Mouse (Mus musculus) ovary, postnatal 10 days (tissue): ENCODE results near the gene Lrrc25.
A peak's percentile ranks its signal among the peaks of the same experiment; 100 is the strongest.

Experiments
- DNase-seq: peaks from one replicate; pipeline ENCODE4 v3.0.0; 2022; ENCODE audit warnings: low spot score

Gene Lrrc25

GRCm38 (mm10) chr8:70648164-70648442, 32.1 kb downstream of the Lrrc25 start:
- DNase-seq: no peak

GRCm38 (mm10) chr8:70648921-70649320, 33.0 kb downstream of the Lrrc25 start:
- DNase-seq: no peak

GRCm38 (mm10) chr8:70649324-70649723, 33.4 kb downstream of the Lrrc25 start:
- no peak for DNase-seq

- DNase-seq: no peak
Measured at GRCm38 (mm10) chr8:70650351-70650750, 34.4 kb downstream of the Lrrc25 start.

- no peak for DNase-seq
Measured at GRCm38 (mm10) chr8:70653226-70653625, 37.3 kb downstream of the Lrrc25 start.

- DNase-seq: no peak
Measured at GRCm38 (mm10) chr8:70654121-70654520, 38.2 kb downstream of the Lrrc25 start.

- no peak for DNase-seq
Measured at GRCm38 (mm10) chr8:70655469-70655868, 39.5 kb downstream of the Lrrc25 start.

GRCm38 (mm10) chr8:70656193-70656790, 40.3 kb downstream of the Lrrc25 start:
- no peak for DNase-seq

GRCm38 (mm10) chr8:70657214-70657613, 41.3 kb downstream of the Lrrc25 start:
- no peak for DNase-seq

- no peak for DNase-seq
Measured at GRCm38 (mm10) chr8:70657739-70658138, 41.8 kb downstream of the Lrrc25 start.

GRCm38 (mm10) chr8:70658897-70659603, 43.1 kb downstream of the Lrrc25 start:
- peak; percentile 51 for DNase-seq

GRCm38 (mm10) chr8:70659604-70660272, 43.8 kb downstream of the Lrrc25 start:
- peak; percentile 90 for DNase-seq

- DNase-seq: no peak
Measured at GRCm38 (mm10) chr8:70660273-70660725, 44.3 kb downstream of the Lrrc25 start, which contains the start of gene Pgpep1. TSS of gene Pgpep1 (minus strand) at chr8:70660388.

GRCm38 (mm10) chr8:70663691-70664090, 47.7 kb downstream of the Lrrc25 start:
- no peak for DNase-seq

- DNase-seq: no peak
Measured at GRCm38 (mm10) chr8:70664631-70665030, 48.7 kb downstream of the Lrrc25 start.

GRCm38 (mm10) chr8:70665599-70665998, 49.6 kb downstream of the Lrrc25 start:
- no peak for DNase-seq

- DNase-seq: no peak
Measured at GRCm38 (mm10) chr8:70667071-70667470, 51.1 kb downstream of the Lrrc25 start.
